Mouse (Mus musculus): ENCODE results near the gene Olfr1156. TPM values are rescaled to one million over a fixed set of nuclear protein-coding genes. Genes with fewer than 3 reads are reported as not detected.

Olfr1156 gene
- total RNA-seq (2018; cell fraction: chromatin; rRNA removed): under 1 TPM in 1 of 26 experiments, not detected in 25; 0.28 TPM
- not detected for total RNA-seq (2018; cell fraction: cytosol; rRNA removed)
- total RNA-seq (2018; cell fraction: nucleus; rRNA removed): not detected
- polyA plus RNA-seq (2018): not detected in 3 replicates

DNA sequence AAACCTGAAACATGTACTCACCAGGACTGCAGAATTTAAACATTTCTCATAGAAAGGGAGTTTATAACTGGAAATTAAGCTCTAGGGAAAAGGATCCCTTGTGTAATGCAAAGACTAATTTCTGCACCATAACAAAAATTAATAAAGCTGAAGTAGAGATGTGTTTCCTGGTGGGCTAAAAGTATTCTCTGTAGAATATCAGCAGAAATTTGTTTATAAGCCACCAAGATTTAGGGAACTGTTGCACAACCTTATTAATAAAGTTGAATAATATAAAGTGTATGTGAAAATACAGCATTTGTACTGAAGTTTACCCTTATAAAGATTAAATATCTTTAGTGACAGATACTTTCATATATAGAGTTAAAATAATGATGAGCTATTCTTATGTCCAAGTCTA is at the start of gene Olfr1156:
Gene Olfr1156, minus strand, starts transcription at position 101 of the 400 bp plus-strand sequence.
- Histone ChIP-seq H3K79me2 (ENCODE audit: inconsistent target) (no peaks in the 10 kb centered on the region), H3K27ac (no peak within 1 kb of the TSS), H3K4me3 (ENCODE audit: inconsistent target) (no peak within 1 kb of the TSS), H3K36me3 (ENCODE audit: inconsistent target) (no peaks in the 10 kb centered on the region)

GRCm38 (mm10) chr2:87989813-87990212 is 36.9 kb upstream of the Olfr1156 start, which contains the start of gene Olfr1158:
Olfr1158 (plus strand) TSS chr2:87990113.
- no peak within 1 kb of the TSS for H3K27ac ChIP-seq
- no peak within 1 kb of the TSS for H3K4me3 ChIP-seq (ENCODE audit: inconsistent target)
- no peaks in the 10 kb centered on the region for H3K79me2 ChIP-seq (ENCODE audit: inconsistent target)
- H3K36me3 ChIP-seq (ENCODE audit: inconsistent target): no peaks in the 10 kb centered on the region

DNA sequence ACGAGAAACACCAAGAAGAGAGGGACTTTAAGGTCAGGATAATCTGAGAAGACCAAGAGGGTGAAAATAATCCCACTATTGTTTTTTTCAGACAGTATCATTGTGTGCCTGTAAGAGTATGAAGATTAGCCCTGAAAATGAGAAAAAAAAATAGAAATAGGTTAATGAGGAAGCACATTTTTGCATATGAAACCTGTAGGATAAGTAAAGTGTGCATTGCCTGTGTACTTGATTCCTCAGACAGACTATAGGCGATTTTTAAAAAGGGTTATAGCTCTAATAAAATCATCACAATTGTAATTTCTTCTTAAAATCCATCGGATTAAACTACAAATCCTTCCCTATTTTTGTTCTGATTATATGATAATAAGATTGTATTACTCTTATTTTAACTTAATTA is 21.7 kb upstream of the Olfr1156 start, which contains the start of gene Olfr74:
Gene Olfr74, minus strand, starts transcription at position 101 of the 400 bp plus-strand sequence.
- Histone ChIP-seq H3K36me3 (ENCODE audit: inconsistent target) (no peaks in the 10 kb centered on the region), H3K4me3 (ENCODE audit: inconsistent target) (no peak within 1 kb of the TSS), H3K79me2 (ENCODE audit: inconsistent target) (no peaks in the 10 kb centered on the region), H3K27ac (no peak within 1 kb of the TSS)
- 63% methylated on average over 3 of the region's 3 CpGs for WGBS (ENCODE audit: missing documents)

DNA sequence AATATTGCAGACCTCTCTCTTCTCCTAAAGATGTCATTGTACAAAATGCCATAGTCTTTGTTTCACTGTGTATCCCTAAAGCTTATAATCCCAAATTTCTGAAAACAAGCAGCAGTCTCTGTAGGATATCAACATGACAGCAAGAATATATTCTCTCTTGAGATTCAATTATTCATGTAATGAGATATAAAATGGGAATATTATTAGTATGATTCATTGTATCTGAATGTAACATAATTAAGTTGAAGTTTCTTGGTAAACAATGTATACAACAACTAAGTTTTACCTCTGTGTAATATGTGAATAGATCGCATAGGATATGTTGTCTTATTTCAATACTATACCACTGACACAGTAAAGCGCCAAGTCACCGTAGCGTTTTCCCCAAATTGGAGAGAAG is 15.3 kb upstream of the Olfr1156 start, which contains the start of gene Olfr1157:
Gene Olfr1157, minus strand, starts transcription at position 101 of the 400 bp plus-strand sequence.
- WGBS (ENCODE audit: missing documents): 91% methylated on average over 3 of the region's 4 CpGs
- Histone ChIP-seq H3K79me2 (ENCODE audit: inconsistent target) (no peaks in the 10 kb centered on the region), H3K27ac (no peak within 1 kb of the TSS), H3K36me3 (ENCODE audit: inconsistent target) (no peaks in the 10 kb centered on the region), H3K4me3 (ENCODE audit: inconsistent target) (no peak within 1 kb of the TSS)

DNA sequence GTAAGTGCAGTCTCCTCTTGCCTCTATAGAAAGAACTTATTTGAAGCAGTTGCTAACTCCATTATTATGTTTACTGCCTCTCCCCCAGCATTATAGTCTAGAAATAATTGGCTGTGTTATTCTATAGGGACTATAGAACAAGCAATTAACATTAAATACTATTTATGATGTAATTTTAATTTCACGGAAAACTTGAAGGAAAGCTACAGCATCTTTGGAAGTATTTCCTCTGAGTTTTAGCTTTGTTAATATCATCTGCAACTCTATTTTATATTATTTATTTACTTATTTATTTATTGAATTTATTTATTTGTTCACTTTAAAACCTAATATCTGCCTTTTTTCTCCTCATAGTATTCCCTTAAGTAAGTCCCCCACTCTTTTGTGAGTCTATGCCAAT is 7.9 kb downstream of the Olfr1156 start, which contains the start of gene Olfr1155:
Gene Olfr1155, minus strand, starts transcription at position 101 of the 400 bp plus-strand sequence.
- WGBS (ENCODE audit: missing documents): 100% methylated on average over 1 of the region's 1 CpGs
- H3K27ac ChIP-seq: no peak within 1 kb of the TSS
- H3K79me2 ChIP-seq (ENCODE audit: inconsistent target): no peaks in the 10 kb centered on the region
- no peak within 1 kb of the TSS for H3K4me3 ChIP-seq (ENCODE audit: inconsistent target)
- no peaks in the 10 kb centered on the region for H3K36me3 ChIP-seq (ENCODE audit: inconsistent target)

GRCm38 (mm10) chr2:87905066-87905465 is 47.8 kb downstream of the Olfr1156 start, which contains the start of gene Olfr1154:
Olfr1154 (minus strand) TSS chr2:87905166.
- H3K27ac ChIP-seq: no peak within 1 kb of the TSS
- H3K79me2 ChIP-seq (ENCODE audit: inconsistent target): no peaks in the 10 kb centered on the region
- no peak within 1 kb of the TSS for H3K4me3 ChIP-seq (ENCODE audit: inconsistent target)
- WGBS (ENCODE audit: missing documents): 90% methylated on average over 1 of the region's 1 CpGs
- no peaks in the 10 kb centered on the region for H3K36me3 ChIP-seq (ENCODE audit: inconsistent target)

Other genes with a start within 250 kb of the Olfr1156 start
- gene Olfr1137, start 239.9 kb downstream of the Olfr1156 start, polyA plus RNA-seq (2018): not detected in 3 replicates
- not detected in 3 replicates for gene Olfr1138, start 213.1 kb downstream of the Olfr1156 start, polyA plus RNA-seq (2018)
- not detected in 3 replicates for gene Olfr1140, start 209.3 kb downstream of the Olfr1156 start, polyA plus RNA-seq (2018)
- not detected in 3 replicates for gene Olfr1141, start 199.1 kb downstream of the Olfr1156 start, polyA plus RNA-seq (2018)
- gene Olfr152, start 173.6 kb downstream of the Olfr1156 start, polyA plus RNA-seq (2018): not detected in 3 replicates
- gene Olfr1143, start 152.5 kb downstream of the Olfr1156 start, polyA plus RNA-seq (2018): not detected in 3 replicates
- not detected in 3 replicates for gene Olfr1145, start 143.3 kb downstream of the Olfr1156 start, polyA plus RNA-seq (2018)
- not detected in 3 replicates for gene Olfr1148, start 122.6 kb downstream of the Olfr1156 start, polyA plus RNA-seq (2018)
- gene Olfr1150-ps1, start 109.1 kb downstream of the Olfr1156 start, polyA plus RNA-seq (2018): not detected in 3 replicates
- not detected in 3 replicates for gene Olfr1151, start 97.2 kb downstream of the Olfr1156 start, polyA plus RNA-seq (2018)
- not detected in 3 replicates for gene Olfr1152, start 86.6 kb downstream of the Olfr1156 start, polyA plus RNA-seq (2018)
- gene Olfr1153, start 58.1 kb downstream of the Olfr1156 start, polyA plus RNA-seq (2018): not detected in 3 replicates
- not detected in 3 replicates for gene Olfr1154, start 47.9 kb downstream of the Olfr1156 start, polyA plus RNA-seq (2018)
- not detected in 3 replicates for gene Olfr1155, start 8.0 kb downstream of the Olfr1156 start, polyA plus RNA-seq (2018)
- gene Olfr1157, start 15.2 kb upstream of the Olfr1156 start, polyA plus RNA-seq (2018): not detected in 3 replicates
- gene Olfr74, start 21.6 kb upstream of the Olfr1156 start, polyA plus RNA-seq (2018): not detected in 3 replicates
- gene Olfr1158, start 37.0 kb upstream of the Olfr1156 start, polyA plus RNA-seq (2018): not detected in 3 replicates
- gene Olfr1160, start 55.2 kb upstream of the Olfr1156 start, polyA plus RNA-seq (2018): not detected in 3 replicates
- not detected in 3 replicates for gene Olfr1161, start 69.7 kb upstream of the Olfr1156 start, polyA plus RNA-seq (2018)
- not detected in 3 replicates for gene Olfr73, start 84.6 kb upstream of the Olfr1156 start, polyA plus RNA-seq (2018)
- not detected in 3 replicates for gene Olfr1162, start 98.0 kb upstream of the Olfr1156 start, polyA plus RNA-seq (2018)
- not detected in 3 replicates for gene Olfr1163, start 118.7 kb upstream of the Olfr1156 start, polyA plus RNA-seq (2018)
- not detected in 3 replicates for gene Olfr1164, start 140.9 kb upstream of the Olfr1156 start, polyA plus RNA-seq (2018)
- gene Olfr1166, start 175.2 kb upstream of the Olfr1156 start, polyA plus RNA-seq (2018): not detected in 3 replicates
- not detected in 3 replicates for gene Olfr1167, start 202.1 kb upstream of the Olfr1156 start, polyA plus RNA-seq (2018)
- gene Olfr1168, start 228.8 kb upstream of the Olfr1156 start, polyA plus RNA-seq (2018): not detected in 3 replicates